Mouse (Mus musculus): Measurements from ENCODE around the gene Pacs2.

Gene Pacs2

GRCm38 (mm10) chr12:113041481-113042439 is 27.5 kb downstream of the Pacs2 start:
- in situ Hi-C loops (cut with MseI, MboI), result no loop called here

GRCm38 (mm10) chr12:113042543-113042942 is 28.2 kb downstream of the Pacs2 start:
- in situ Hi-C loops (cut with MseI, MboI), result no loop called here

- in situ Hi-C loops (cut with MseI, MboI), result no loop called here
Observed at GRCm38 (mm10) chr12:113044916-113045677, 30.8 kb downstream of the Pacs2 start.

- in situ Hi-C loops (cut with MseI, MboI), result no loop called here
Observed at GRCm38 (mm10) chr12:113046861-113047260, 32.6 kb downstream of the Pacs2 start.

GRCm38 (mm10) chr12:113048103-113048502 is 33.8 kb downstream of the Pacs2 start:
- in situ Hi-C loops (cut with MseI, MboI), result no loop called here

GRCm38 (mm10) chr12:113049836-113050235 is 35.5 kb downstream of the Pacs2 start:
- in situ Hi-C loops (cut with MseI, MboI), result no loop called here

GRCm38 (mm10) chr12:113050671-113051070 is 36.4 kb downstream of the Pacs2 start:
- in situ Hi-C loops (cut with MseI, MboI), result no loop called here

- in situ Hi-C loops (cut with MseI, MboI), result no loop called here
Observed at GRCm38 (mm10) chr12:113051628-113052403, 37.5 kb downstream of the Pacs2 start.

- in situ Hi-C loops (cut with MseI, MboI), result no loop called here
Observed at GRCm38 (mm10) chr12:113056089-113056488, 41.8 kb downstream of the Pacs2 start.

- in situ Hi-C loops (cut with MseI, MboI), result no loop called here
Observed at GRCm38 (mm10) chr12:113060178-113060577, 45.9 kb downstream of the Pacs2 start.

GRCm38 (mm10) chr12:113061606-113062005 is 47.3 kb downstream of the Pacs2 start:
- in situ Hi-C loops (cut with MseI, MboI), result no loop called here

GRCm38 (mm10) chr12:113062201-113062600 is 47.9 kb downstream of the Pacs2 start:
- in situ Hi-C loops (cut with MseI, MboI), result no loop called here

GRCm38 (mm10) chr12:113063700-113064099 is 49.4 kb downstream of the Pacs2 start:
- in situ Hi-C loops (cut with MseI, MboI), result no loop called here

GRCm38 (mm10) chr12:113068002-113068401 is 53.7 kb downstream of the Pacs2 start:
- in situ Hi-C loops (cut with MseI, MboI), result no loop called here

GRCm38 (mm10) chr12:113069389-113069788 is 55.1 kb downstream of the Pacs2 start:
- in situ Hi-C loops (cut with MseI, MboI), result no loop called here

GRCm38 (mm10) chr12:113071321-113071720 is 57.0 kb downstream of the Pacs2 start:
- in situ Hi-C loops (cut with MseI, MboI), result no loop called here

- in situ Hi-C loops (cut with MseI, MboI), result no loop called here
Observed at GRCm38 (mm10) chr12:113071827-113072226, 57.5 kb downstream of the Pacs2 start.

GRCm38 (mm10) chr12:113073420-113074328 is 59.4 kb downstream of the Pacs2 start:
- in situ Hi-C loops (cut with MseI, MboI), result no loop called here

- in situ Hi-C loops (cut with MseI, MboI), result no loop called here
Observed at GRCm38 (mm10) chr12:113074329-113075062, 60.2 kb downstream of the Pacs2 start, which contains the start of gene Tex22. Gene Tex22, plus strand, starts transcription at chr12:113074502.

GRCm38 (mm10) chr12:113075063-113075454 is 60.8 kb downstream of the Pacs2 start:
- in situ Hi-C loops (cut with MseI, MboI), result no loop called here
